Mouse (Mus musculus): ENCODE measurements at regions not wholly inside any gene's neighbourhood (a gene's known extent, or its start where the extent isn't known, plus 50 kb on each side); places are given as distances from the start of the nearest gene placed in this dataset.
A peak's percentile ranks its signal among the peaks of the same experiment; 100 is the strongest.

DNA sequence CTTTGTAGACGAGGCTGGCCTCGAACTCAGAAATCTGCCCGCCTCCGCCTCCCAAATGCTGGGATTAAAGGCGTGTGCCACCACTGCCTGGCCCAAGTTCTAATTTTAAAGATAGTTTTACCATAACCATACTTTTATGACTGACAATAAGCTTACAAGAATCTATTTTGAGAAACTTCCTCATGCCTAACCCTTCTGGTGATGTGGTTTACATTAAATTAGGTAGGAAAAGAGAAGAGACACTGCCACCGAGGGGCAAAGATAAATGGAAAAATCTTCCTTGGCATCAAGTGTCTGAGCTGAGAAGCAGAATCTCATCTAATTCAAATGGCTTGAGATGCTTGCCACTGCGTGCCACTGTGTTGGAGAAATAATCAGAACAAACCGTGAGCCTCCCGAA, 56.3 kb upstream of the Cul3 start:
- ATAC-seq (replicated peaks in 1 of 2; ENCODE audit: insufficient read depth in 1 of 2, low FRiP score in 2 of 2, low TSS enrichment in 1 of 2, low read depth in 1 of 2, poor library complexity in 2 of 2, severe bottlenecking in 2 of 2), result 0 out of 4 replicates have a peak, but pooled peaks of 1 of the 2 experiments have one; percentile 7

DNA sequence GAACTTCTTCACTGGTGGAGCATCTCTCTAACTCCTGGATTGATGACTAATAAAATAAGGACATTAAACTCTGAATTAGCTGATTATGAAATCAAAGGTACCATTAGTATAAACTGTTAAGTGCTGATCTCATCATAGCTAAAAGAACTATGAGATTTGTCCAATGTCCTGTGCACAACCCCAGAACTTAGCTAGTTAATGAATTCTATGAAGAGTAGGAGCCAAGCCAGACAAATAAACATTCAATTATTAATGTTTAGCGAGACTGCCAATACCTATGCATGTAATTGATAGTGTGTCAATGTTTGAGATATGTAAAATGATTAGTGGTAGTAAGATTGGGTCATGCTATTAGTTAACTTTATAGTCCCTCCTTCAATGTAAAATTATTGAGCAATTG, 51.1 kb upstream of the Cul3 start:
- no peak for ATAC-seq (replicated peaks in 1 of 2; ENCODE audit: insufficient read depth in 1 of 2, low FRiP score in 2 of 2, low TSS enrichment in 1 of 2, low read depth in 1 of 2, poor library complexity in 2 of 2, severe bottlenecking in 2 of 2)

DNA sequence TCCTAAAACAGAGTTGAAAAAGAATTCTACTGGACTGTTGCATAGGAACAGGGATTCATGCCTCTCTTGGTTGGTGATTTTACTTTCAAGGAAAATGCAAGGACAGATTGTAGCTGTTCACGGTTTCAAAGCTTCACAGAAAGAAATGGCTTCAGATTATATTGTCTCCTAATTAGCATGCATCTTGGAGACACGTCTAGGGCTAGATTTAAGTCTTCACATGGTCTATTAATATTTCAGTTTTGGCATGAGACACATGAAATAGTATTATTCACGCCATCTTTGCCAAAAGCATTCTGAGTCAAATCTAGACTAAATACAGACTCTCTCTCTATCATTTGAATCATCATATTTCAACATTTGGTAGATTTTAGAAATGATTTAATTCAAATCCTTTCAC, 50.1 kb upstream of the Cul3 start:
- ATAC-seq (replicated peaks in 1 of 2; ENCODE audit: insufficient read depth in 1 of 2, low FRiP score in 2 of 2, low TSS enrichment in 1 of 2, low read depth in 1 of 2, poor library complexity in 2 of 2, severe bottlenecking in 2 of 2), result no peak

All from hematopoietic stem cell, adult 5-6 weeks (primary cell).